Mouse (Mus musculus): ENCODE measurements around the gene Safb2. TPM values are rescaled to one million over a fixed set of nuclear protein-coding genes. Genes with fewer than 3 reads are reported as not detected.

Gene Safb2
- polyA plus RNA-seq, 1 experiment: 400 TPM

DNA sequence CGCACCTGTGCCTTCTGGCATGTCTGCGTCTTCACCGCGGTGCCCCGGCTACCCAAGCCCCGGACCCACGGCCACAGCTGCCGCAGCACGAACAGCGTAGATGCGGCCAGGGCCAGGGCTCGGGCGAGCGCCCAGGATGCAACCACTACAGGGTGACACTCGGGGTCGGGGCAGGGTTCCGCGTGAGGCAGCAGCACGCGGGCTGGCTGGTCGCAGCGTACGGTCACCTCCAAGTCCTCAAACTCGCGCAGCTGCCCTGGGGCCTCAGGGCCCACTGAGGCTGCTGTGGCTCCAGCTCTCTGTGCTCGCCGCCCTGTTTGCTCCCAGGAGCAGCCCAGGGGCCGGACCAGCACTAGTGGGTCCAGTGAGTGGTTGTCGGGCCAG is 72.7 kb downstream of the Safb2 start:
- no peaks in the 10 kb centered on the region; the same call in 1 of the 2 replicates for H3K4me1 ChIP-seq (ENCODE audit: control insufficient read depth, insufficient read depth, low read length)
- H3K4me3 ChIP-seq (replicated peaks; ENCODE audit: control insufficient read depth, low read depth, low read length): no peak overlapping the region
- WGBS: 31% methylated on average over 29 of the region's 29 CpGs
- TF ChIP-seq CTCF (IDR thresholded peaks at IDR 0.05; ENCODE audit: control insufficient read depth, insufficient read depth, low read length) (no peak), POLR2A (IDR thresholded peaks at IDR 0.05; ENCODE audit: borderline replicate concordance, control insufficient read depth, low read depth, low read length) (no peak)
- no peak overlapping the region for H3K27ac ChIP-seq (ENCODE audit: control insufficient read depth, insufficient read depth, low read depth, low read length, poor library complexity)

- Histone ChIP-seq H3K4me1 (ENCODE audit: control insufficient read depth, insufficient read depth, low read length) (no peaks in the 10 kb centered on the region; the same call in 1 of the 2 replicates), H3K27ac (ENCODE audit: control insufficient read depth, insufficient read depth, low read depth, low read length, poor library complexity) (no peak overlapping the region), H3K4me3 (replicated peaks; ENCODE audit: control insufficient read depth, low read depth, low read length) (no peak overlapping the region)
- no peak for TF ChIP-seq CTCF (IDR thresholded peaks at IDR 0.05; ENCODE audit: control insufficient read depth, insufficient read depth, low read length)
- TF ChIP-seq POLR2A (IDR thresholded peaks at IDR 0.05; ENCODE audit: borderline replicate concordance, control insufficient read depth, low read depth, low read length): no peak
- WGBS: 11% methylated on average over 60 of the region's 60 CpGs
Measured at GRCm38 (mm10) chr17:56510970-56511706, 73.2 kb downstream of the Safb2 start.

Other genes with a start within 250 kb of the Safb2 start
- gene Ptprs, start 108.1 kb downstream of the Safb2 start, polyA plus RNA-seq (2011; ENCODE audit: insufficient read depth, insufficient read length, low replicate concordance, missing spikeins): 23.2 and 54.0 TPM in 2 replicates
- not detected in 2 replicates for gene Znrf4, start 72.2 kb downstream of the Safb2 start, polyA plus RNA-seq (2011; ENCODE audit: insufficient read depth, insufficient read length, low replicate concordance, missing spikeins)
- gene Gm20219, start 30.2 kb downstream of the Safb2 start, polyA plus RNA-seq (2011; ENCODE audit: insufficient read depth, insufficient read length, low replicate concordance, missing spikeins): 2.6 and 4.0 TPM in 2 replicates
- gene Safb, start 240 bp upstream of the Safb2 start, polyA plus RNA-seq (2011; ENCODE audit: insufficient read depth, insufficient read length, low replicate concordance, missing spikeins): 94.9 and 178 TPM in 2 replicates
- gene 2410015M20Rik, start 25.2 kb upstream of the Safb2 start, polyA plus RNA-seq (2011; ENCODE audit: insufficient read depth, insufficient read length, low replicate concordance, missing spikeins): 44.0 and 94.1 TPM in 2 replicates
- gene Rpl36, start 28.8 kb upstream of the Safb2 start, polyA plus RNA-seq (2011; ENCODE audit: insufficient read depth, insufficient read length, low replicate concordance, missing spikeins): 407 and 414 TPM in 2 replicates
- gene Lonp1, start 42.3 kb upstream of the Safb2 start, polyA plus RNA-seq (2011; ENCODE audit: insufficient read depth, insufficient read length, low replicate concordance, missing spikeins): 19.7 and 29.5 TPM in 2 replicates
- gene Catsperd, start 43.6 kb upstream of the Safb2 start, polyA plus RNA-seq (2011; ENCODE audit: insufficient read depth, insufficient read length, low replicate concordance, missing spikeins): not detected in 2 replicates
- 36.4 and 52.9 TPM in 2 replicates for gene Ranbp3, start 88.7 kb upstream of the Safb2 start, polyA plus RNA-seq (2011; ENCODE audit: insufficient read depth, insufficient read length, low replicate concordance, missing spikeins)
- 136 and 211 TPM in 2 replicates for gene Ndufa11, start 133.2 kb upstream of the Safb2 start, polyA plus RNA-seq (2011; ENCODE audit: insufficient read depth, insufficient read length, low replicate concordance, missing spikeins)
- gene Vmac, start 133.4 kb upstream of the Safb2 start, polyA plus RNA-seq (2011; ENCODE audit: insufficient read depth, insufficient read length, low replicate concordance, missing spikeins): 3.1 and 5.8 TPM in 2 replicates
- not detected in 2 replicates for gene Nrtn, start 172.9 kb upstream of the Safb2 start, polyA plus RNA-seq (2011; ENCODE audit: insufficient read depth, insufficient read length, low replicate concordance, missing spikeins)
- gene Dus3l, start 180.2 kb upstream of the Safb2 start, polyA plus RNA-seq (2011; ENCODE audit: insufficient read depth, insufficient read length, low replicate concordance, missing spikeins): 15.8 and 51.0 TPM in 2 replicates
- 1.7 and 1.9 TPM in 2 replicates for gene Prr22, start 185.7 kb upstream of the Safb2 start, polyA plus RNA-seq (2011; ENCODE audit: insufficient read depth, insufficient read length, low replicate concordance, missing spikeins)
- 16.2 and 18.2 TPM in 2 replicates for gene Rfx2, start 246.4 kb upstream of the Safb2 start, polyA plus RNA-seq (2011; ENCODE audit: insufficient read depth, insufficient read length, low replicate concordance, missing spikeins)

Measured in bone marrow, adult 2 months (tissue).